Mouse (Mus musculus): ENCODE measurements around the gene Six3. TPM values are rescaled to one million over a fixed set of nuclear protein-coding genes. Genes with fewer than 3 reads are reported as not detected.
A peak's percentile ranks its signal among the peaks of the same experiment; 100 is the strongest.

Gene Six3
- polyA plus RNA-seq, 1 experiment = not detected

- DNase-seq (ENCODE audit: low spot score) = no peak
Observed at GRCm38 (mm10) chr17:85624981-85625940, 11.9 kb downstream of the Six3 start.

GRCm38 (mm10) chr17:85626091-85626860, 12.9 kb downstream of the Six3 start:
- DNase-seq (ENCODE audit: low spot score) = no peak

- DNase-seq (ENCODE audit: low spot score) = no peak
Observed at GRCm38 (mm10) chr17:85627751-85628150, 14.3 kb downstream of the Six3 start.

GRCm38 (mm10) chr17:85628811-85629210, 15.4 kb downstream of the Six3 start:
- no peak for DNase-seq (ENCODE audit: low spot score)

GRCm38 (mm10) chr17:85629396-85629795, 16.0 kb downstream of the Six3 start:
- DNase-seq (ENCODE audit: low spot score) = no peak

GRCm38 (mm10) chr17:85630296-85631050, 17.1 kb downstream of the Six3 start:
- DNase-seq (ENCODE audit: low spot score) = no peak

GRCm38 (mm10) chr17:85631106-85631505, 17.7 kb downstream of the Six3 start:
- no peak for DNase-seq (ENCODE audit: low spot score)

- DNase-seq (ENCODE audit: low spot score) = peak; percentile 52
Observed at GRCm38 (mm10) chr17:85633619-85634018, 20.2 kb downstream of the Six3 start.

- no peak for DNase-seq (ENCODE audit: low spot score)
Observed at GRCm38 (mm10) chr17:85637876-85638275, 24.5 kb downstream of the Six3 start.

GRCm38 (mm10) chr17:85645312-85645711, 31.9 kb downstream of the Six3 start:
- DNase-seq (ENCODE audit: low spot score) = no peak

GRCm38 (mm10) chr17:85645718-85646665, 32.6 kb downstream of the Six3 start:
- DNase-seq (ENCODE audit: low spot score) = no peak

GRCm38 (mm10) chr17:85660016-85660415, 46.6 kb downstream of the Six3 start:
- DNase-seq (ENCODE audit: low spot score) = no peak

- DNase-seq (ENCODE audit: low spot score) = no peak
Observed at GRCm38 (mm10) chr17:85661521-85661920, 48.1 kb downstream of the Six3 start.

GRCm38 (mm10) chr17:85664202-85664601, 50.8 kb downstream of the Six3 start:
- DNase-seq (ENCODE audit: low spot score) = no peak

- DNase-seq (ENCODE audit: low spot score) = no peak
Observed at GRCm38 (mm10) chr17:85664618-85665320, 51.4 kb downstream of the Six3 start.

Other genes with a start within 250 kb of the Six3 start
- 0.21 and 0.47 TPM in 2 replicates for gene Six2, start 74.7 kb downstream of the Six3 start, polyA plus RNA-seq (2012; rRNA removed)

Measured in urinary bladder, adult 2 months (tissue).